Mouse (Mus musculus): ENCODE results near the gene Slc12a4. TPM values are rescaled to one million over a fixed set of nuclear protein-coding genes. Genes with fewer than 3 reads are reported as not detected.
A peak's percentile ranks its signal among the peaks of the same experiment; 100 is the strongest.

Slc12a4 gene
- polyA plus RNA-seq, 1 experiment from 2014 or later, result 33.4 TPM

- H3K4me2 ChIP-seq, result peak overlapping the region; percentile 69
- 2% methylated on average over 40 of the region's 40 CpGs for WGBS
- peak overlapping the region; percentile 94 for H3K27ac ChIP-seq
- H3K27me3 ChIP-seq (replicated peaks), result no peaks in the 10 kb centered on the region
- peaks cover 24% of the 10 kb centered on the region for H3K4me1 ChIP-seq
- peak overlapping the region; percentile 72 for H3K4me3 ChIP-seq (replicated peaks)
- H3K9ac ChIP-seq, result peak overlapping the region; percentile 80
- H3K36me3 ChIP-seq, result no peaks in the 10 kb centered on the region
- H3K9me3 ChIP-seq, result no peaks in the 10 kb centered on the region
- peak; percentile 48 for ATAC-seq (ENCODE audit: insufficient read depth, low FRiP score, low read depth)
These were observed 512 bp downstream of the Slc12a4 start for GRCm38 (mm10) chr8:105965266-105965904.

GRCm38 (mm10) chr8:105964506-105965265 lies 1.2 kb downstream of the Slc12a4 start:
- WGBS, result 55% methylated on average over 12 of the region's 12 CpGs
- Histone ChIP-seq H3K9me3 (no peaks in the 10 kb centered on the region), H3K27me3 (replicated peaks) (no peaks in the 10 kb centered on the region), H3K4me1 (peaks cover 24% of the 10 kb centered on the region), H3K27ac (peak overlapping the region; percentile 94; the same call in 1 of the 2 replicates), H3K4me2 (peak overlapping the region; percentile 69), H3K4me3 (replicated peaks) (peak overlapping the region; percentile 72), H3K9ac (no peak overlapping the region; the same call in 1 of the 2 replicates), H3K36me3 (0 out of 2 replicates have a peak, but pooled peaks cover 3% of the 10 kb centered on the region)
- no peak for ATAC-seq (ENCODE audit: insufficient read depth, low FRiP score, low read depth)

- ATAC-seq (ENCODE audit: insufficient read depth, low FRiP score, low read depth), result no peak
- Histone ChIP-seq H3K27ac (no peak overlapping the region), H3K4me1 (peaks cover 23% of the 10 kb centered on the region), H3K4me3 (replicated peaks) (no peak overlapping the region), H3K4me2 (no peak overlapping the region), H3K9me3 (no peaks in the 10 kb centered on the region), H3K27me3 (replicated peaks) (no peaks in the 10 kb centered on the region), H3K9ac (no peak overlapping the region), H3K36me3 (0 out of 2 replicates have a peak, but pooled peaks cover 3% of the 10 kb centered on the region)
- WGBS, result 78% methylated on average over 10 of the region's 10 CpGs
These were observed 4.4 kb downstream of the Slc12a4 start for GRCm38 (mm10) chr8:105961536-105961935.

GRCm38 (mm10) chr8:105961101-105961500 lies 4.8 kb downstream of the Slc12a4 start:
- Histone ChIP-seq H3K9me3 (no peaks in the 10 kb centered on the region), H3K27ac (no peak overlapping the region), H3K4me1 (peaks cover 21% of the 10 kb centered on the region), H3K27me3 (replicated peaks) (no peaks in the 10 kb centered on the region), H3K36me3 (0 out of 2 replicates have a peak, but pooled peaks cover 3% of the 10 kb centered on the region), H3K4me2 (no peak overlapping the region), H3K4me3 (replicated peaks) (no peak overlapping the region), H3K9ac (no peak overlapping the region)
- ATAC-seq (ENCODE audit: insufficient read depth, low FRiP score, low read depth), result no peak
- WGBS, result 77% methylated on average over 14 of the region's 14 CpGs

GRCm38 (mm10) chr8:105959350-105959749 lies 6.5 kb downstream of the Slc12a4 start:
- H3K27me3 ChIP-seq (replicated peaks), result no peaks in the 10 kb centered on the region
- H3K9me3 ChIP-seq, result no peaks in the 10 kb centered on the region
- no peak overlapping the region for H3K4me2 ChIP-seq
- peaks cover 11% of the 10 kb centered on the region for H3K36me3 ChIP-seq
- peak; percentile 32; the same call in 1 of the 2 replicates for ATAC-seq (ENCODE audit: insufficient read depth, low FRiP score, low read depth)
- 68% methylated on average over 7 of the region's 7 CpGs for WGBS
- no peak overlapping the region for H3K27ac ChIP-seq
- no peak overlapping the region for H3K4me3 ChIP-seq (replicated peaks)
- H3K4me1 ChIP-seq, result peaks cover 15% of the 10 kb centered on the region
- no peak overlapping the region for H3K9ac ChIP-seq

- WGBS, result 63% methylated on average over 2 of the region's 4 CpGs
- Histone ChIP-seq H3K4me2 (no peak overlapping the region), H3K9ac (no peak overlapping the region), H3K4me1 (peaks cover 9% of the 10 kb centered on the region; the same call in 1 of the 2 replicates), H3K27me3 (replicated peaks) (no peaks in the 10 kb centered on the region), H3K36me3 (peaks cover 11% of the 10 kb centered on the region), H3K27ac (no peak overlapping the region), H3K4me3 (replicated peaks) (no peak overlapping the region), H3K9me3 (no peaks in the 10 kb centered on the region)
- no peak for ATAC-seq (ENCODE audit: insufficient read depth, low FRiP score, low read depth)
These were observed 8.1 kb downstream of the Slc12a4 start for GRCm38 (mm10) chr8:105957813-105958212.

- Histone ChIP-seq H3K4me2 (no peak overlapping the region), H3K4me3 (replicated peaks) (no peak overlapping the region)
- 81% methylated on average over 4 of the region's 4 CpGs for WGBS
These were observed 9.3 kb downstream of the Slc12a4 start for GRCm38 (mm10) chr8:105956556-105956955.

GRCm38 (mm10) chr8:105951057-105951659 lies 14.7 kb downstream of the Slc12a4 start:
- no peak overlapping the region for H3K9ac ChIP-seq
- H3K27me3 ChIP-seq (replicated peaks), result no peaks in the 10 kb centered on the region
- 0 out of 2 replicates have a peak, but pooled peaks cover 10% of the 10 kb centered on the region for H3K4me1 ChIP-seq
- ATAC-seq (ENCODE audit: insufficient read depth, low FRiP score, low read depth), result peak; percentile 59
- no peaks in the 10 kb centered on the region for H3K9me3 ChIP-seq
- H3K36me3 ChIP-seq, result peaks cover 45% of the 10 kb centered on the region
- 37% methylated on average over 7 of the region's 7 CpGs for WGBS
- no peak overlapping the region for H3K4me2 ChIP-seq
- H3K4me3 ChIP-seq (replicated peaks), result no peak overlapping the region
- H3K27ac ChIP-seq, result no peak overlapping the region

More at GRCm38 (mm10) chr8:105956556-105956955, 9.3 kb downstream of the Slc12a4 start:
- Histone ChIP-seq H3K27me3 (replicated peaks) (no peaks in the 10 kb centered on the region), H3K27ac (no peak overlapping the region), H3K9ac (no peak overlapping the region), H3K36me3 (peaks cover 16% of the 10 kb centered on the region), H3K4me1 (peaks cover 8% of the 10 kb centered on the region; the same call in 1 of the 2 replicates), H3K9me3 (no peaks in the 10 kb centered on the region)
- ATAC-seq (ENCODE audit: insufficient read depth, low FRiP score, low read depth), result no peak

- Histone ChIP-seq H3K4me1 (0 out of 2 replicates have a peak, but pooled peaks cover 10% of the 10 kb centered on the region), H3K36me3 (peaks cover 49% of the 10 kb centered on the region), H3K27me3 (replicated peaks) (no peaks in the 10 kb centered on the region), H3K4me2 (no peak overlapping the region), H3K4me3 (replicated peaks) (no peak overlapping the region), H3K9ac (no peak overlapping the region), H3K9me3 (no peaks in the 10 kb centered on the region), H3K27ac (no peak overlapping the region)
- WGBS, result 46% methylated on average over 10 of the region's 10 CpGs
- peak; percentile 19; the same call in 1 of the 2 replicates for ATAC-seq (ENCODE audit: insufficient read depth, low FRiP score, low read depth)
These were observed 16.5 kb downstream of the Slc12a4 start for GRCm38 (mm10) chr8:105949350-105949749.

- Histone ChIP-seq H3K27me3 (replicated peaks) (no peaks in the 10 kb centered on the region), H3K9me3 (no peaks in the 10 kb centered on the region), H3K4me2 (no peak within 1 kb of the TSS), H3K36me3 (peaks cover 52% of the 10 kb centered on the region), H3K4me1 (peaks cover 4% of the 10 kb centered on the region; the same call in 1 of the 2 replicates), H3K9ac (no peak within 1 kb of the TSS), H3K27ac (no peak within 1 kb of the TSS), H3K4me3 (replicated peaks) (no peak within 1 kb of the TSS)
- WGBS, result 76% methylated on average over 8 of the region's 8 CpGs
- no peak for ATAC-seq (ENCODE audit: insufficient read depth, low FRiP score, low read depth)
These were observed 22.6 kb downstream of the Slc12a4 start, which contains the start of gene Lcat for GRCm38 (mm10) chr8:105943321-105943739. Gene Lcat, minus strand, starts transcription at chr8:105943382.

- H3K4me2 ChIP-seq, result no peak overlapping the region
- no peaks in the 10 kb centered on the region for H3K9me3 ChIP-seq
- peaks cover 8% of the 10 kb centered on the region for H3K4me1 ChIP-seq
- H3K27me3 ChIP-seq (replicated peaks), result no peaks in the 10 kb centered on the region
- peaks cover 44% of the 10 kb centered on the region for H3K36me3 ChIP-seq
- H3K9ac ChIP-seq, result no peak overlapping the region
- no peak overlapping the region for H3K4me3 ChIP-seq (replicated peaks)
- WGBS, result 94% methylated on average over 5 of the region's 5 CpGs
- no peak overlapping the region for H3K27ac ChIP-seq
- no peak for ATAC-seq (ENCODE audit: insufficient read depth, low FRiP score, low read depth)
These were observed 23.4 kb downstream of the Slc12a4 start for GRCm38 (mm10) chr8:105942542-105942941.

Measured in stomach, embryonic 15.5 days (tissue).